Mouse (Mus musculus): ENCODE data around the gene Sbf1. TPM values are rescaled to one million over a fixed set of nuclear protein-coding genes. Genes with fewer than 3 reads are reported as not detected.

Sbf1 gene
- polyA plus RNA-seq, 1 experiment from 2014 or later: 30.0 TPM

DNA sequence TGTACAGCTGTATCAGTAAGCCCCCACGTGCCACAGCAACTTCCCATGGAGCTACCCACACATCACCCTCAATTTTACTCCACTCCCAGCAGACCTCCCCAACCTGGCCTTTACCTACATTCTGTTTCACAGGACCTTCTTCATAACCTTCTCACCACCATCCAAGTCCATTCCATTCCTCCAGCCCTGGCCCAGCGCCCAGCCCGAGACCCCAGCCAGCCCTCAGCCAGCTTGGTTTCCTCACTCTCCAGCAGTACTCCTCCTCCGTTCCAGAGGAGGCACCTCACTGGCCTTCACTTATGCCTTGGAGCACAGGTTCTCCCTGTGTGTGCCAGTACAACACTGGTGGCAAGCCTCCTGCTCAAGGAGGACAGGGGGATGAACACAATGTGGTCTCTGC, 1.8 kb downstream of the Sbf1 start:
- Histone ChIP-seq H3K4me3 (replicated peaks; ENCODE audit: low read depth, low read length) (no peak overlapping the region), H3K4me1 (replicated peaks; ENCODE audit: insufficient read depth, low read length) (peaks cover 8% of the 10 kb centered on the region), H3K9me3 (replicated peaks; ENCODE audit: low read length) (no peaks in the 10 kb centered on the region), H3K36me3 (ENCODE audit: insufficient read depth, low read length) (no peaks in the 10 kb centered on the region), H3K27ac (no peak overlapping the region), H3K9ac (ENCODE audit: low read depth, low read length) (no peak overlapping the region), H3K27me3 (ENCODE audit: insufficient read depth, low read length) (no peaks in the 10 kb centered on the region), H3K4me2 (ENCODE audit: low read length) (no peak overlapping the region; the same call in 1 of the 2 replicates)
- WGBS: 46% methylated on average over 4 of the region's 4 CpGs
- no peak for DNase-seq (ENCODE audit: low spot score)
- no peak for TF ChIP-seq CTCF (IDR thresholded peaks at IDR 0.05; ENCODE audit: low read depth)
- ATAC-seq (replicated peaks; ENCODE audit: low FRiP score, low read depth): no peak

DNA sequence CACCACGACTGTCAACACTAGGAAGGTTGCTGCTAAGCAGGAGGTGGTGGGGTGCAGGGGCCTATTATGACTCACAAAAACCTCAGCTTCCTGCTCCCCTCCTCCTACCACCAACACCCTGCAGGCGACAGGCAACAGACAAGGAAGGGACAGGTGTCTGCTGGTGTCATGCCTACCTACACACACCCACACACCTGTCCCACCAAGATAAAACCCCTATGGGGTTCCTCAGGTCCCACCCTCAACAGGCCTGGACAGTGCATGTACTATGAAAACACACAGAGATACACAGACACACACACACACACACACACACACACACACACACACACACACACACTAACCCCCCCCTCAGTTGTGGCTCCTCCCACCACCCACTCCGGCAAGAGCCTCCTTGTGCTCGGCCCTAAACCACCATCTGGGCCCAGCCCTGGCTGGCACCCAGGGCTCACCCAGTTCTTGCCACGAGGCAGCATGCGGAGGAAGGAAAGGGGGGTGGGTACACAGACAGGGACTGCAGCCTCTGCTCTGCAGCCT, 5.1 kb downstream of the Sbf1 start:
- DNase-seq (ENCODE audit: low spot score) (no peak), ATAC-seq (replicated peaks; ENCODE audit: low FRiP score, low read depth) (no peak)
- 0 out of 2 replicates have a peak overlapping the region, but pooled peaks have one; percentile 35 for H3K9ac ChIP-seq (ENCODE audit: low read depth, low read length)
- H3K27me3 ChIP-seq (ENCODE audit: insufficient read depth, low read length): no peaks in the 10 kb centered on the region
- no peak for TF ChIP-seq CTCF (IDR thresholded peaks at IDR 0.05; ENCODE audit: low read depth)
- no peak overlapping the region for H3K4me3 ChIP-seq (replicated peaks; ENCODE audit: low read depth, low read length)
- peaks cover 19% of the 10 kb centered on the region for H3K36me3 ChIP-seq (ENCODE audit: insufficient read depth, low read length)
- no peak overlapping the region for H3K4me2 ChIP-seq (ENCODE audit: low read length)
- no peaks in the 10 kb centered on the region for H3K9me3 ChIP-seq (replicated peaks; ENCODE audit: low read length)
- peaks cover 8% of the 10 kb centered on the region for H3K4me1 ChIP-seq (replicated peaks; ENCODE audit: insufficient read depth, low read length)
- H3K27ac ChIP-seq: no peak overlapping the region
- WGBS: 63% methylated on average over 6 of the region's 6 CpGs

DNA sequence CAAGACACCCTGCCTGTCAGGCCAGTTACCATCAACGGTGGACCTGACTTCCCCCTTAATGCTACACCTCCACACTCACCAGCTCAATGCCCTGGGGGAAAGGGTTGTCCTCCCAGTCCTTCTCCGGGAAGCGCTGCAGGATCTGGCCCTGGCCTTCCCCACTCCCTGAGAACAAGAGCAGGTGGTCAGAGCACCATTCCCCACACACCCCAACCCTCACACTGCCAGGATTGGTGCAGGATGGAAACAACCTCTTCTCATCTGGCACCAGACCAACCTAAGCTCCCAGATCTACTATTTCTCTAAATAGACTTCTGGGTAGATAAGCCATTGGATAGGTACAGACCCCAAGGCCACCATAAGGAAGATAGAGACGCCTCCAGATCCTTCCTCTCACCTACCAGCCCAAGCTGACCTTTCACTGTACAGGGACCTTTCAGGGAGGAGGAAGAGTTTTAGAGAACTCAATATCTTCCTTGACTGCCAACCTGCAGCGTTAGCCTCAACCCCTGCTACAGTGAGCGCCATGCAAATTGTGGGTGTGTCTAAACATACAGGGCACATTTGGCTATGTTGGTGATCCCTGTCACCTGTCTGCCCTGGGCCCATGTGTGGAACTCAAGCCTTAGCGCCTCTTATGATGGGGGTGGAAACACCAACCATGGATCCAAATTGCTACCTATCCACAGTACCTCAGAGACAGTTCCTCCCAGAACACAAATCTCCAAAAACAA, 6.5 kb downstream of the Sbf1 start:
- H3K9me3 ChIP-seq (replicated peaks; ENCODE audit: low read length): no peaks in the 10 kb centered on the region

DNA sequence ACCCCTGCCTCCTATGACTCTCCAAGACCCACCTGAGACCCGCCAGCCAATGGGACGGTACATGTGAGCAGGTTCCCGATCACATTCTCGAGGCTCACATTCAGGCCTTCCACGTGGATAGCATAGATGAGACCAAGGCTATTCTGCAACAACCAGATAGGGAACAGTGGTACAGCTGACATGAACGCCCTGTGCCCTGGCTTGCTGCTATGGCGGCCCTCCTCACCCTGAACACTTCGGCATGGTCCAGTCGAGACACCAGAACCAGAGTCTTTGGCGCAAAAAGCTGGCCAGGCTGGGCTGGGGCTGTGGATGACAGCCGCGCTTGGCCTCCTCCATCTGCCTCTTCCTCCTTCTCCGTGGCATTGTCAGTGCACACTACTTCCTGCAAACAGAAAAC, 7.7 kb downstream of the Sbf1 start:
- DNase-seq (ENCODE audit: low spot score) (no peak), ATAC-seq (replicated peaks; ENCODE audit: low FRiP score, low read depth) (no peak)
- no peaks in the 10 kb centered on the region for H3K9me3 ChIP-seq (replicated peaks; ENCODE audit: low read length)
- H3K27ac ChIP-seq: no peak overlapping the region
- no peak overlapping the region for H3K9ac ChIP-seq (ENCODE audit: low read depth, low read length)
- H3K27me3 ChIP-seq (ENCODE audit: insufficient read depth, low read length): no peaks in the 10 kb centered on the region
- no peak for TF ChIP-seq CTCF (IDR thresholded peaks at IDR 0.05; ENCODE audit: low read depth)
- WGBS: 88% methylated on average over 13 of the region's 13 CpGs
- H3K4me3 ChIP-seq (replicated peaks; ENCODE audit: low read depth, low read length): no peak overlapping the region
- H3K4me1 ChIP-seq (replicated peaks; ENCODE audit: insufficient read depth, low read length): no peaks in the 10 kb centered on the region
- peaks cover 36% of the 10 kb centered on the region for H3K36me3 ChIP-seq (ENCODE audit: insufficient read depth, low read length)
- H3K4me2 ChIP-seq (ENCODE audit: low read length): no peak overlapping the region

More for the DNA sequence above, 6.5 kb downstream of the Sbf1 start:
- Histone ChIP-seq H3K27ac (no peak overlapping the region), H3K27me3 (ENCODE audit: insufficient read depth, low read length) (no peaks in the 10 kb centered on the region), H3K4me1 (replicated peaks; ENCODE audit: insufficient read depth, low read length) (peaks cover 3% of the 10 kb centered on the region; the same call in 1 of the 2 replicates), H3K36me3 (ENCODE audit: insufficient read depth, low read length) (peaks cover 25% of the 10 kb centered on the region), H3K4me3 (replicated peaks; ENCODE audit: low read depth, low read length) (no peak overlapping the region), H3K9ac (ENCODE audit: low read depth, low read length) (no peak overlapping the region), H3K4me2 (ENCODE audit: low read length) (no peak overlapping the region)
- 75% methylated on average over 7 of the region's 7 CpGs for WGBS
- no peak for ATAC-seq (replicated peaks; ENCODE audit: low FRiP score, low read depth)
- DNase-seq (ENCODE audit: low spot score): no peak
- TF ChIP-seq CTCF (IDR thresholded peaks at IDR 0.05; ENCODE audit: low read depth): no peak

GRCm38 (mm10) chr15:89305966-89306365, 9.1 kb downstream of the Sbf1 start:
- 88% methylated on average over 1 of the region's 1 CpGs for WGBS
- H3K4me2 ChIP-seq (ENCODE audit: low read length): no peak overlapping the region
- TF ChIP-seq CTCF (IDR thresholded peaks at IDR 0.05; ENCODE audit: low read depth): no peak
- DNase-seq (ENCODE audit: low spot score) (no peak), ATAC-seq (replicated peaks; ENCODE audit: low FRiP score, low read depth) (no peak)
- H3K27me3 ChIP-seq (ENCODE audit: insufficient read depth, low read length): no peaks in the 10 kb centered on the region
- no peak overlapping the region for H3K9ac ChIP-seq (ENCODE audit: low read depth, low read length)
- no peaks in the 10 kb centered on the region for H3K4me1 ChIP-seq (replicated peaks; ENCODE audit: insufficient read depth, low read length)
- no peak overlapping the region for H3K4me3 ChIP-seq (replicated peaks; ENCODE audit: low read depth, low read length)
- H3K36me3 ChIP-seq (ENCODE audit: insufficient read depth, low read length): peaks cover 48% of the 10 kb centered on the region
- no peak overlapping the region for H3K27ac ChIP-seq
- H3K9me3 ChIP-seq (replicated peaks; ENCODE audit: low read length): no peaks in the 10 kb centered on the region

DNA sequence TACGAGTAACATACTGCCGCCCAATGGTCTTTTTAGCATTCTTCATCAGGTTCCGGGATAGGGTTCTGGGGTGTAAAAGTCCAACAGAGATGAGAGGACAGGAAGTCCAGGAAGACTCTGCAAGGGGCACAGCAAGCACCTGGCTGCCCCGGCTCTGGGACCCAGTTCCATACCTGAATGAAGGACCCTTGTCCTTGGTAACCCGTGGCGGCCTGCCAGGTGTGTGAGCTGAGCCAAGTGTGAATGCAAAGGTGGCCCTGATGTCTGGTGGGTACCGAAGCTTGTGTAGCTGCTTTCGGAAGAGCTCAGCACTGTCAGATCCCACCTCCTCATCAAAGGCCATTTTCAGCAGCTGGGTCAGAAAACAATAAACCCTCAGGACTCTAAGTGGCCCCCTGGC, 14.5 kb downstream of the Sbf1 start:
- H3K27ac ChIP-seq: no peak overlapping the region
- TF ChIP-seq CTCF (IDR thresholded peaks at IDR 0.05; ENCODE audit: low read depth): no peak
- no peak for ATAC-seq (replicated peaks; ENCODE audit: low FRiP score, low read depth)
- no peak overlapping the region for H3K4me3 ChIP-seq (replicated peaks; ENCODE audit: low read depth, low read length)
- H3K9me3 ChIP-seq (replicated peaks; ENCODE audit: low read length): no peaks in the 10 kb centered on the region
- 90% methylated on average over 8 of the region's 8 CpGs for WGBS
- H3K27me3 ChIP-seq (ENCODE audit: insufficient read depth, low read length): no peaks in the 10 kb centered on the region
- DNase-seq (ENCODE audit: low spot score): no peak
- H3K4me1 ChIP-seq (replicated peaks; ENCODE audit: insufficient read depth, low read length): no peaks in the 10 kb centered on the region
- H3K36me3 ChIP-seq (ENCODE audit: insufficient read depth, low read length): peaks cover 58% of the 10 kb centered on the region
- no peak overlapping the region for H3K4me2 ChIP-seq (ENCODE audit: low read length)
- no peak overlapping the region for H3K9ac ChIP-seq (ENCODE audit: low read depth, low read length)

All from kidney, postnatal 0 days (tissue).